In the genomic region with DNA sequence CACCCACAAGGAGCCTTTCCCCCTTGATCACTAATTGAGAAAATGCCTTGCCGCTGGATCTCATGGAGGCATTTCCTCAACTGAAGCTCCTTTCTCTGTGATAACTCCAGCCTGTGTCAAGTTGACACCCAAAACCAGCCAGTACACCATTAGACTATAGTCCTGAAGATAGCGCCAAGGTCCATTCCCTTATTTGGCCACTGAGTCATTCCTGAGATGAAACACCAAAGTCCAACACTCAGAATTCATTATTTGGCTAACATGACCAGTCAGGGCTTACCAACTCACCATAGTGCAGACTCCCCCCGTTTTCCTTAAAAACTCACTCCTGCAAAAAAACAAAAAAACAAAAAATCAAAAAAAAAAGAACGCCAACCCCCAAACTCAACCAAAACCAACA, we compare ENCODE assay signal across 37 mouse cellular contexts. TPM values are rescaled to one million over a fixed set of nuclear protein-coding genes. Genes with fewer than 3 reads are reported as not detected.
"Had no signal": no experiment of that assay in that cellular context is flagged by ENCODE, and none has a peak within 500 bp of the region (broad histone marks: within the 10 kb centered on the region; RNA-seq: fewer than 3 reads in every experiment).

No protein-coding gene starts in this region.

- H3K4me1 ChIP-seq: embryonic facial prominence, embryonic 12.5 days; embryonic facial prominence, embryonic 15.5 days had no signal

- H3K9ac ChIP-seq: embryonic facial prominence, embryonic 12.5 days; embryonic facial prominence, embryonic 13.5 days; embryonic facial prominence, embryonic 15.5 days; forebrain, embryonic 12.5 days; forebrain, embryonic 13.5 days; forebrain, embryonic 15.5 days; forebrain, postnatal 0 days had no signal

- H3K9me3 ChIP-seq: embryonic facial prominence, embryonic 10.5 days; embryonic facial prominence, embryonic 12.5 days; embryonic facial prominence, embryonic 13.5 days; embryonic facial prominence, embryonic 15.5 days; forebrain, embryonic 10.5 days; forebrain, embryonic 12.5 days; forebrain, embryonic 13.5 days; forebrain, embryonic 15.5 days had no signal

- H3K36me3 ChIP-seq: embryonic facial prominence, embryonic 10.5 days; embryonic facial prominence, embryonic 12.5 days; embryonic facial prominence, embryonic 13.5 days; embryonic facial prominence, embryonic 15.5 days; forebrain, embryonic 10.5 days; forebrain, embryonic 12.5 days; forebrain, embryonic 15.5 days had no signal

- ATAC-seq: forebrain, embryonic 13.5 days; forebrain, embryonic 14.5 days; forebrain, embryonic 15.5 days; forebrain, embryonic 16.5 days; forebrain, postnatal 0 days had no signal

- H3K4me2 ChIP-seq: embryonic facial prominence, embryonic 12.5 days; embryonic facial prominence, embryonic 13.5 days; embryonic facial prominence, embryonic 15.5 days; forebrain, embryonic 12.5 days; forebrain, embryonic 13.5 days; forebrain, embryonic 15.5 days had no signal

- H3K27ac ChIP-seq: embryonic facial prominence, embryonic 10.5 days; embryonic facial prominence, embryonic 12.5 days; embryonic facial prominence, embryonic 13.5 days; embryonic facial prominence, embryonic 15.5 days; forebrain, embryonic 10.5 days; forebrain, embryonic 12.5 days; forebrain, embryonic 13.5 days; forebrain, embryonic 15.5 days; gastrocnemius, adult 2 months; heart, adult 2 months had no signal

- DNase-seq: cerebellum, adult 8-10 months; cerebellum, adult 9-10 months; cerebellum, adult 9-11 months; cerebellum, postnatal 10 days; cerebellum, postnatal 14 days; cerebellum, postnatal 25 days; cerebellum, postnatal 36 days; embryo, embryonic 11 days; forebrain, postnatal 0 days; gastrocnemius, adult 2 months; gastrocnemius, postnatal 10 days; gastrocnemius, postnatal 14 days; gastrocnemius, postnatal 25 days; gastrocnemius, postnatal 36 days; heart, adult 18-20 months; heart, adult 2 months had no signal

- H3K27me3 ChIP-seq: embryonic facial prominence, embryonic 15.5 days had no signal

- H3K4me3 ChIP-seq: embryonic facial prominence, embryonic 10.5 days; embryonic facial prominence, embryonic 12.5 days; embryonic facial prominence, embryonic 13.5 days; embryonic facial prominence, embryonic 15.5 days; erythroblast, embryonic 14.5 days; forebrain, embryonic 10.5 days; forebrain, embryonic 12.5 days; forebrain, embryonic 13.5 days; forebrain, embryonic 15.5 days; gastrocnemius, adult 2 months; heart, adult 2 months had no signal

RNA-seq across cellular contexts. Expression of a gene that starts 4.6 kb away (rescaled TPM):
- total RNA-seq: forebrain, postnatal 0 days; gastrocnemius, adult 18-20 months; gastrocnemius, adult 2 months; gastrocnemius, adult 8-10 months; gastrocnemius, postnatal 10 days; gastrocnemius, postnatal 14 days; gastrocnemius, postnatal 25 days; gastrocnemius, postnatal 36 days; gastrocnemius, postnatal 4 days; granulocyte monocyte progenitor cell, adult 5-6 weeks had no signal
- polyA plus RNA-seq: cortical plate, adult 2 months; embryonic facial prominence, embryonic 10.5 days; embryonic facial prominence, embryonic 11.5 days; embryonic facial prominence, embryonic 12.5 days; embryonic facial prominence, embryonic 13.5 days; embryonic facial prominence, embryonic 14.5 days; erythroblast, embryonic 14.5 days; forebrain, embryonic 11.5 days; forebrain, embryonic 12.5 days; forebrain, embryonic 13.5 days; forebrain, embryonic 14.5 days; forebrain, embryonic 15.5 days; forebrain, embryonic 16.5 days; frontal cortex, adult 2 months; heart, adult 2 months had no signal

RNA-seq across cellular contexts. Expression of a gene that starts 46.7 kb away (rescaled TPM):
- total RNA-seq: common myeloid progenitor, adult 5-6 weeks; gastrocnemius, adult 18-20 months; gastrocnemius, adult 2 months; gastrocnemius, adult 8-10 months; gastrocnemius, postnatal 14 days; gastrocnemius, postnatal 25 days; gastrocnemius, postnatal 36 days; gastrocnemius, postnatal 4 days; granulocyte monocyte progenitor cell, adult 5-6 weeks; heart, adult 2 months had no signal
- polyA plus RNA-seq: erythroblast, embryonic 14.5 days; forebrain, embryonic 15.5 days; forebrain, embryonic 16.5 days had no signal
